Mouse (Mus musculus) forelimb bud, embryonic 11.5 days (tissue): ENCODE measurements around the gene Gmnc.

Experiments used
- DNase-seq: peaks from one replicate; pipeline ENCODE4 v3.0.0-alpha.2; 2012; ENCODE audit warnings: low read depth, low spot score

The Gmnc gene

DNA sequence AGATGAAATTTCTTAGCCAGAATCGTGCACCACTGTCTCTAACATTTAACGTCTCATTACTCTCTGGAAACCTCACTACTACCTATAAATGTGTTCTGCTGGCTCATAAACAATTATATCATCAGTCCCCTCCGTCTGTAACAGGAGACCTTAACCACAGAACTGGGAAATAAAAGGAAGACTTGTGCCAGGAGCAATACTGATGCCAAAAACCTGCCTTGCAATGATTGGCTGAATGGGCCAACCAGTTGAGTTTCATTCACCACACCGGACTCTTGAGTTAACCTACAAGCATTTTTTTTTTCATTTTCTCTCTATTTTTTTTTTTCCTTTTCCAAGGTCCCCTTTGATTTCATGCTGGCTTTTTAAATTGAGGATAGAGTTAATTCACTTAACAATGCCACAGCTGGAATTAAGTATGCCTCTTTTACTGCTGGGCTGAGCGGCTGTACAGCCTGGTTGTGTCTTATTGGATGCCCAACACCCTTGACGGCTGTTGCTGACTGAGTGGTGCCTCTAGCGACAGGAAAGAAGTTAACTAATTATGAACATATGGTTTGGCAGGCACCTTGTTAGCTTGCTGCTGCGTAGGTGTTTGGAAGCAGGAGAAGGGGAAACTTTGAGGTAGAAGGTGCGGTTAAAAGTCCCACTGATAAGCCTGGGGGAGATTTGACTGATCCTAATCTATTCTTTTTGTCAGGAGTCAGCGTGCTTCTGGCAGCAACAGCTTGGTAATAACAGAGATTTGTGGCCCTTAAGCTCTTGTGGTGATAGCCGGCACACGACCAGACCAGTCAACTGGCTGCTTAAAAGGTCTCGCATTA lies at the start of gene Gmnc:
Gmnc (minus strand) TSS at position 176 of the 824 bp plus-strand sequence.
- DNase-seq = peak; percentile 62

DNA sequence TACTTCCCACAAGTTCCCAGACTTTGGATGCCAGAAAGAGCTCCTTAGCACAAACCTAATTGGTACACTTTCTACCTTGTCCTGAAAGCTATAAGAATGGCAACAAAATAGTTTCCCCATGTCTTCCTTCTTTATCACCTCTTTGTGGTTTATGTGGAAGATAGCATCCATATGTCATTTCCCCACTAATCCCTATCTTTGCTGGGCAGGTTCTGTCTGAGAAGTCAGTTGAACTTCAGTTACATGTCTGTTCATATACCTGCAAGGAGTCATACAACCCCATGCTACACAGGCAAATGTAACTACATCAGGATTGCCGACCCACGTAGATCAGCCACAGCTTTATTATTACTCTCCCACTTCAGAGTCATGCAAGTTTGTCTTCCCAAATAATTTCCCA lies 35.8 kb upstream of the Gmnc start:
- DNase-seq = no peak

DNA sequence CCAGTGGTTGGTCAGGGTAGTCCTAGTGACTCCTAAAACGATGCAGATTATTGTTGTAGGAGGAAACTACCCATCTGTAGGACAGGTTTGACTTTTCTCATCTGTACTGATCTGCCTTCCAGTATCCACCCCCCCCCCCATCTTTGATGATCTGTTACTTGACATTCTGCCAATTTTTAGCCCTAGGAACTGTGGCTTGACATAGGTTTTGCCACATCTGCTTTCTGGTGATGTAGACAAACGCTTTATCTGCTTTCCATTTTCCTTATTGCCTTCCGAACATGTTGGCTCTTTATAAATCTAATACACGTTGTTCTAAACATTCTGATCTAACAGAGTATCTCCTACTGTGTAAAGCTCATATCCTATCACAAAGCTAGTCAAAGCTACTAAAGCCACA lies 34.8 kb upstream of the Gmnc start:
- DNase-seq = no peak

DNA sequence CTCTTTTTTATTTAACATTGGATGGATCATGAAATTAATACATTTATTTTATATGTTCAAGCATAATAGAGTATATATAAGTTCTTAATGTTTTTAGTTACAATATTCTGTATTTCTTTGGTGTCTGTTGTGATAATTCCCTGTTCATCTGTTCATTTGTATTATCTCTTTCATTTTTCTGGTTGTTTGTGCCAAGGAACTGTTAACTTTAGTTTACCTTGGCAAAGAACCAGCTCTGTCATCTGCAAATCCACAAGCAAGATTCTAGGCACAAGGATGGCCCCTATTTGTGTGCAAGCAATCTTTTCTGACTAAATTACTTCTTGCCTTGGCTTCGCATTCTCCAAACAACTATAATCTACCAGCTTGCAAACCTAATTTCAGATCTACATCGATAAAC lies 31.3 kb upstream of the Gmnc start:
- DNase-seq = no peak

DNA sequence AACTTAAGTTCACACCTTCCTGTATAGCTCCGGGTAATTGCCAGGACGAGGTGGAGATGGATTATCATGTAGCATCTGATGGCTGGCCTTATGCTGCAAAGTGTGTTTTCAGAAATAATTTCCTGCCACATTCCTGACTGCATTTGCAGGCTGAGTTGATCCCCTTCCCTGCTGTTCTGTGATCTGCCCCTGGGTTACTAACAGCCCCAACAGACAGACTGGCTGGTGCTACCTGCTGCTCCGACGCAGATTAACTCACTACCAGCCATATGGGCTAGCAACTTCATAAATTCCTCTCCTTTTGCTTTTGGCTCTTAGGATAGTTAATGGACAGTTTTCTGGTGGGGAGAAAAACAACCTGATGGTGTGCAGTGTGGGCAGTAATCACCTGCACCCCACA lies 25.9 kb upstream of the Gmnc start:
- peak; percentile 11 for DNase-seq

DNA sequence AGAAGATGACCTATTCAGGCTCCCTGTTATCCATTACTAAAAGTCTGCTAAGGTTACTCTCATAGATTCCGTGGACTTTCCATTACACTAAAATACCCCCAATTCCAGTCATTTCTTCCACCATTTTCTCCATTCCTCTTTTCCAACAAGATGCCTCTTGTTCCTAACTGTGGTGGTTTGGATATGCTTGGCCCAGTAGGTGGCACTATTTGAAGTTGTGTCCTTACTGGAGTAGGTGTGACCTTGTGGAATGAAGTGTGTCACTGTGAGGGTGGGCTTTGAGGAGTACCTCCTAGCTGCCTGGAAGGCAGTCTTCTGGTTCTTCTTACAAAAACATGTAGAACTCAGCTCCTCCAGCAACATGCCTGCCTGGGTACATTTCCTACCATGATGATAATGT lies 11.3 kb upstream of the Gmnc start:
- no peak for DNase-seq

DNA sequence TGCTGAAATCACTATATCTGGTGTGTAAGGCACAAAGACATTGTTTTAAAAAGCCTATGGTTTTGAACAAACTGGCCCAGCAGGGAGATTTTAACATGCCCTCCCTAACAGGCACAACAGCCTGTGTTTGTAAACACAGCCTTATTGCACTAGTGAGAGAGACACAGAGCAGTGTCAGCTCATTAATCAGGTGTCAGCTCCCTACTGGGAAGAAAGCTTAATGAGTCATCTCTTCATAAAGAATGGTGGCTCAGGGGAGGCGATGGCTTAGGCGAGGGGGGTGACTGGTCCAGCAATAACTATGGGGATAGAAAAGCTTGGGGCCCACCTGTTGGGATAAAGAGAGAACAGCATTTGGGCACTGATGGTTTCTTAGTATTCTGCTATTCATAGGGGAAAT lies 8.1 kb upstream of the Gmnc start:
- peak; percentile 36 for DNase-seq

DNA sequence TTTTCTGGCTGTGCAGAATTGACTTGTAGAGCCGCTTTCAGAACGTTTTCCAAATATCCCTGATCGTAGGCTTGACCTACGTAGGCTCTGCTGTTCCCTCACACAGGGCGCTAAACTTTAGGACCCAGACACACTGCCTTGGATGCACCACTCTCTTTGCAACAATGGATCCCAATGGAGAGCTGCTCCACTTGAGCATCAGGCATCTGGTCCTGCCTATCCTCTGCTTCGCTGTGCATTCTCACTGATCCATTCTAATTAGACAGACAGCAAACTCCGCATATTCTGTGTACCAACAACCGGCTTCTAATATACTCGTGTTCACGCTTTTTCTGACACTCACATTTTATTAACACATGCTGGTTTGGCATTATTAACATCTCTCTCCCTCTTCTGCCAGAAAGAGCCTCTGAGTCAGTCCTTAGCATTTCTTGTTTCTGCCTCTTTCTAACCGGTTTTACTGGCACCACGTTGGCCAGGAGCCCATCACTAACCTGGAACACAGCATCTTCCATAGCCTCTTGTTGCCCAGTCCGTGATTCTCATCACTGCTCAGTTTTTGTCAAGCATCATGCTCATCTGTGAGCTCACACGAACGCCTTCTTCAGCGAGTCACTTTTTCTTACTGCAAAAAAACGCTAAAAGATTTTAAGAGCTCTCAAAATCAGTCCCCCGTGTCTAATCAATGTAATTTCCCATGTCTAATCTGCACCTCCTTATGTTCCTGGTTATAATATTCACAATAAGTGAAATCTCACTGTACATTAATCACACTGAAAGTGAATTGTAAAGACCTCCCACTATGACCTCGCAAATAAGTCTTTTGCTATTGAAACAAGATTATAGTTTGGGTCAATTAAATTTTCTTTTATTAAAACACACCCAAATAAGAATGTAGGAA lies 1.8 kb downstream of the Gmnc start:
- DNase-seq = no peak

DNA sequence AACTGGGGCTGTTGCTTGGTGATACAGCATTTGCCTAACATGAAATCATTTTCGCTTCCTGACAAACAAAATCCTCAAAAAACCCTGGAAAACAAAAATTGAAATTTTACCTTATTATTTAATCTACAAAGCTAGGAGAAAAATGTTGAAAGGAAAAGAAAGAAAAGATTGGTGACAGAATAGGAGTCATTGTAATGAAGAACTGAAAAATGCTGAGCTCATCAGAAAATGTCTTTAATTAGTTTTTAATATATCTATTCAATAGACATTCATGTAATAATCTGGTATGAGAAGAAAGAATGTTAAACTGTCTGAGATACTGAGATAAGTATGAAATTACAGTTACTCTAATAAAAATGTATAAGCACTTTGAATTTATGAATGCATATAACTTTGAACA lies 3.3 kb downstream of the Gmnc start:
- DNase-seq = no peak

DNA sequence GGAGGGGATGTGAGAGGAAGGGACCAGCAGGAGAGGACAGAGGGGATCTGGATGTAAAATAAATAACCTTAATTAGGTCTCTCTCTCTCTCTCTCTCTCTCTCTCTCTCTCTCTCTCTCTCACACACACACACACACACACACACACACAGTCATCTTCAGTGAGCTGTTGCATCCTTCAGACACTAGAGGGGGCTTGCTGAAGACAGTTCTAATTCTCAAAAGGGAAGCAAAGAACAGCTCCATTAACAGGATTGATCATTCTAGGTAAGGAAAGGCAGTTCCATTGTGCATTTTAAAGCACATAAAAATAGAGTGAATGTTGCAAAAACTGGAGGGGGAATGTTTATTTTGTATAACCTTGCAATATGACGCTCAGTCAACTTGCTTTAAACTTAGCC lies 5.7 kb downstream of the Gmnc start:
- no peak for DNase-seq

DNA sequence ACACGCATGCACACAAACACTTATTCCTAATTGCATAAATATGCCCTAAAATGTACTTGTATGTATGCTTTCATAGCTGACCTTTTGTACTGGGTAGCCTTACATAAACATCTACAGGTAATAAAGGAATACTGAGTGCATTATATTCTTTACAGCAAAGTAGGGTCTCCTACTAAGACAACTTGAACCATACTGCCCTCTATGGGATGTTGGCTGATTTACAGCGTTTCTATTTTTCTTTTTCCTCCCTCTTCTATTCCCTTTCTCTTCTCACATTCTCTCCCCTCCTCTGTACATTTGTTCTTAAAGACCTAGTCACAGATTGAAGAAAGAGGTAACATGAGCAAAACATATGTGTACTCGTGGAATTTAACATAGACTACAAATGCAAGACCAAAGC lies 9.3 kb downstream of the Gmnc start:
- peak; percentile 12 for DNase-seq

DNA sequence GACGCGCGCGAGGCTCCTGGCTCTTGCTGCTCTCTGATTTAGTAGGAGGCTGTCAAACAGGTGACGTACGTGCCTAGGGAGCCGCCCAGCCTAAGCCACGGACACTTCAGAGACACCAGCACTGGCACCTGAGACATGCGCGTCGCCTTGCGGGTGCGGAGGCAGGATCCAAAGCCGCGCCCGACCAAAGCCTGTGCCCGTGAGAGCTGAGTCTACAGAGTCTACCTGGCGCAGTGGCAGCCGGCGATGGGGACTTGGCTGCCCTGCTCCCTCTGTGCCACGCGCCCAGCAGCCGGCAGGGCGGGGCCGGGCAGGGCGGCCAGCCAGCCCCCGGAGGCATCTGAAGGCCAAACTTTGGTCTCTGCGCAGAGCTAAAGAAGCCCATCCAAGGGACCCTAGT lies 23.5 kb downstream of the Gmnc start:
- no peak for DNase-seq

DNA sequence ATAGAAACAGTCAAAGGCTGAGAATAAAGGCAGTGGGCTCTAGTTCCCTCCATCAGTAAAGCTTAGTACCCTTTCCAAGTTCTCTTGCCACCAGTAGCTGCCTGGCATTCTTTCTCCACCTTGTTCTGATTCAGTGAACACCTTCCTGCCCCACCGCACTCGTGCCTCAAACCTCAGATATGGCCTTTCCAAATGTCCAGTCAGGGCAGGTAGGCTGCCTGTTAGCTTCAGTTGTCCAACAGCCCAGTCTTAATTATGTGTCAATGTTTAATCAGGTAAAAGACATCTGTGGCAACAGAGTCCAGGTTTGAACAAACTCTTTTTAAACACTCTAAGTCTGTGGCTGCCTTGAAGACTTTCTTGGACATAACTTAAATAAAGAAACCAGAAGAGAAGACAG lies 24.6 kb downstream of the Gmnc start:
- DNase-seq = no peak

DNA sequence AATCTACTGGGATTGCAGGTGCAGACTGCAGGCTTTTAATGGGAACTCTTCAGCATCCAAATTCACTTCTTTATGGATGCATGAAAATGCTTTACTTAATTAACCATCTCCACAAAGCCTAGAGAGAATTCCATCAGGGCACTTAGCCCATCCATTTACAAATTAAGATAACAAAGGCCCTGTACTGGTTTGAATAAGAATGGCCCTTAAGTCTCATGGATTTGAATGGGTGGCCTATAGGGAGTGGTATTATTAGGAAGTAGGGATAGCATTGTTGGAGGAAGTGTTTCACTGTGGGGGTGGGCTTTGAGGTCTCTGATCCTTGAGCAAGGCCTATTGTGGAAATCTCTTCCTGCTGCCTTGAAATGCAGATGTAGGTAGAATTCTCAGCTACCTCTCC lies 29.5 kb downstream of the Gmnc start:
- DNase-seq = no peak

DNA sequence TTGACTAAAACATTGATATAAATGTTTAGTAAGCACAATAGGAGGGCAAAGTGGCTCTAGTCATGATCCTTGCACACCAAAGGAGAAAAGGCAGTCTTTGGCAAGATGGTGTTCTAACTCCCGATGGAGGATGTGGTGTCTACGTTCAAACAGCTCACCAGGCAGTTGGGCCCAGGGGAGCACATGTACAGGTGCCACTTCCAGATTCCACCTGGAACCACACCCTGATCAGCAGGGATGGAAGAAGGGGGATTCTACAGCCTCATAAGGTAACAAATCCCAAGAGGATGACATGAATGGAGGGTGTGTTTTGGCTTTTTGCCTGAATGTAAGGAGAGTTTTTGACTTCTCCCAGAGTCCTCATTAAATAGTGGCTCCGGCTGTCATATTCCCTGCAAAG lies 39.9 kb downstream of the Gmnc start:
- DNase-seq = no peak

DNA sequence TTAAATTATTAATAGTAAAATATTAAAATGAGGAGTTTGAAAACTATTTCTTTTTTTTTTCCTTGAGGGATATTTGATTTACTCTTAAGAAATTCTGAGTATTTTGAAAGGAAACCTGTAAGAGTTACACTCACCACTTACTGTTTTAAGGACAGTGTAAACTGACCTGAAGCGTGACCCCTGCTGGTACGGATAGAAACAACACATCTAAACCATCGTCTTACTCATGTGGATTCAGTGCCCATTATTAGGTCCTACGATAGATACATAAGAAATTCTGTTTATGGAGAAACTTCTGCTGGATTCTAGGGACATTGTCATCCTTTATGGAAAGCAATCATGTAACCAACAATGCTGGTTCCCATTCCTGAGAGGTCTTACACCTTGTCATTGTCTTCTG lies 41.2 kb downstream of the Gmnc start:
- DNase-seq = peak; percentile 8

DNA sequence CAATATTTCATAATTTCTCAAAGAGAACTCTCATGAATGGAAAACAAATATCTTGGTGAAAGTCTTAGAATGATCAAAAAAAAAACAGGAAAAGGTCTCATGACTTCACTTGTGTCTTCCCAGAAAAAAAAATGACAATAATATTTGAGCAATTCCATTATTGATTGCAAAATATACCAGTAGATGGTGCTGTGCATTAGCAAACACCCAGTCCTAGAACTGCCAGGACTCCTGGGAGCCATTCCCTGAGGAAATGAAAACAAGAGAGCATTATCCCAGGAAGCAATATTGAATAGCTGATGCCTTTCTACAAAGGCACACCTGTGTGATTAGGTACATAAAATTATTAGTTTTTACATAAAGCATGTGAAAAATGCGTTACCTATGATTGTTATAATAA lies 87.5 kb downstream of the Gmnc start:
- peak; percentile 9 for DNase-seq

DNA sequence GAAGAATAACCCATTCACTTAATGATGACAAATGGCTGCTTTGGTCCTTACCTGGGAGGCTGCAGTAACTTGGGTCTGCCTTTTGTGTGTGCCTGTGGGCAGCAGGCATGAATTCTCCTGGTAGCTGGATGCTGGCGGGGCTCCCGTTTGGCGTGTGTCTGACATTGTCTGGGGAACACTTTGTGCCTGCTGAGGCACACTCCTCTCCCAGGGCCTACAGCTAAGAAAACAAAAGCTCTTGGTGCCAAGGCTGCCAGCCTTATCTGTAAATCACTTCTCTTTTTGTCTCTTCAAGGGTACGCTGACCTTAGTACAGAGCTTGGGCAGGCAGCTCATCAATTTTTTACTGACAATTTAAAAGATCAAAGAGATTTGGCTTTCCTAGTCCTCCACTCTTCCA lies 90.0 kb downstream of the Gmnc start:
- DNase-seq = peak; percentile 2

DNA sequence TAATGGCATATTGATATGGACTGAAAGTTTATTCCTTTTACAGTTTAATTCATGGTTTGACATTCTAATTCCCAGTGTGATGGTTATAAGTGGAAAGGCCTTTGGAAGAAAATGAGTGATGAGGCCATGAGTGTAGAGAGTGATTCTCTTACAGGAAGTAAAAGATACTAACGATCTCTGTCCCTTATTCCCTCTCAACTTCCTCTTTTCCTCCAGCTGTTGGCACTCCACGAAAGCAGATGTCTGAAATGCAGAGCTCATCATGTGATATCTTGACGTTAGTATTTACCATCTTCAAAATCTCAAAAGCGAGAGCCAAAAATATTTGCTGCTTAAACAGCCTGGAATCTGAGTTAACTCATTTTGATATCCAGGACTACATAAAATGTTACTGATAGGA lies 105.1 kb downstream of the Gmnc start:
- no peak for DNase-seq

DNA sequence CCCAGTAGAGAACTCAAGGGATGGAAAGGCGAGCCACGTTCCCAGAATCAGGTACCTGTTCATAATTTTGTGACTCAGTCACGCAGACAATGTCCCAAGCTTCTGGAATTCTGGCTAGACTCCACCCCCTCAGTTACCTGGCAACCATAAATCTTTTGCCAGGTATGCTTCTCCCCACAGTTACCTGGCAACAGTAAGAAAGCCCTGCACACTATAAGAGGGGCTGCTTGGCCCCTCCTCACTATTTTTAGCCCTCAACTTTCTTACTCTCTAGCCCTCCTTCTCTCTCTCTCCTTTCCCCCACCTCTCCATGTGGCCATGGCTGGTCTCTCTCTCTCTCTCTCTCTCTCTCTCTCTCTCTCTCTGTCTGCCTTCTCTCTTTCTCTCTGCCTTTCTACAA lies 114.6 kb downstream of the Gmnc start:
- DNase-seq = no peak
